In the genomic region with DNA sequence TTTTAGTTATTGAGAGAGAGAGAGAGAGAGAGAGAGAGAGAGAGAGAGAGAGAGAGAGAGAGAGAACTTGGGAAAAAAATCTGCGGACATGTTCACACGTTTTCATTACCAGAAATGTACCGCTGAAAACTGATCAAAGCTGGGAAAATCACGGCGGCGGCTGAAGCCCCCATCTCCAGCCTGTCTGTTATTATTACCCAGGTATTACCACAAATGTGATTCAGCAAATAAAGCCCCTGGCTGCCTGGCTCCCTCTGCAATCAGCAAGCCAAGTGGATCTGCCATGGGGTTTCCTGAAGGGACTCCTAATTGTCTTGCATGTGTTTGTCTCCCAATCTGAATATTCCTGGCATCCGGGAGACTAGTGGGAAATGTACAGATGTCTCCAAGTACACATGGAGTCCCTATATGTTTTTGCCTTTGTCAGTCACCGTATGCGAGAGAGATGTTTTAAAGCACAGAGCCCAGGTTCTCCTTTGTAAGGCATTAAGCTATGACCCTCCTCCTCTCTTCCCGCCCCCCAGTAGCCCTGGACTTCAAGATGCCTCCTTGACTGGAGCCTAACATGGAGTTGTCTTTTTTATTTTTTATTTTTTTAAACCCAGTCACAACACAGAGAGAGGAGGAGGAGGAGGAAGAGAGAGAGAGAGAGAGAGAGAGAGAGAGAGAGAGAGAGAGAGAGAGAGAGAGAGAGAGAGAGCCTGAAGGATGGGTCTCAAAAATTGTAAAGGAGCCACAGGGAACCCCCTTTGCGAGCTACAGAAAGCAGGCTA, we compare ENCODE assay signal across 9 mouse cellular contexts. TPM values are rescaled to one million over a fixed set of nuclear protein-coding genes. Genes with fewer than 3 reads are reported as not detected.
A peak's percentile ranks its signal among the peaks of the same experiment; 100 is the strongest.
DNase-seq lines count a peak whose midpoint lies in the region; ATAC-seq lines count a peak whose summit lies in the region.
"Had no signal": no experiment of that assay in that cellular context is flagged by ENCODE, and none has a peak within 500 bp of the region (broad histone marks: within the 10 kb centered on the region; RNA-seq: fewer than 3 reads in every experiment).

A gene (plus strand): TSS at position 723 of the 773 bp plus-strand sequence.

- peaks cover 19% of the 10 kb centered on the region for H3K27me3 ChIP-seq in midbrain, embryonic 12.5 days

- peak within 1 kb of the TSS; percentile 42 for H3K9ac ChIP-seq in midbrain, embryonic 12.5 days (replicated peaks)

- no peak for DNase-seq in gastrocnemius, adult 18-20 months (ENCODE audit: low spot score)
- no peak for DNase-seq in gastrocnemius, postnatal 14 days
- no peak for DNase-seq in adrenal gland, postnatal 25 days
- DNase-seq in gastrocnemius, postnatal 36 days: no peak
- DNase-seq in spleen, adult 12 weeks (ENCODE audit: low spot score): no peak
- DNase-seq in cerebellum, adult 11 months: no peak
- DNase-seq in lung, postnatal 4 days: no peak
- DNase-seq: thymus, postnatal 25 days had no signal

- peaks cover 51% of the 10 kb centered on the region for H3K4me1 ChIP-seq in midbrain, embryonic 12.5 days

- intact Hi-C loops in gastrocnemius, postnatal 14 days (cut with DNase I; ENCODE audit: low total_unique reads): no loop called here
- intact Hi-C loops in gastrocnemius, postnatal 36 days (cut with DNase I): no loop called here

- no peak for ATAC-seq in midbrain, embryonic 12.5 days (ENCODE audit: low FRiP score, low read depth)

- H3K27ac ChIP-seq in midbrain, embryonic 12.5 days (replicated peaks): peak within 1 kb of the TSS; percentile 82

- 11% methylated on average over 11 of the region's 11 CpGs for WGBS in midbrain, embryonic 12.5 days

- H3K4me2 ChIP-seq in midbrain, embryonic 12.5 days (replicated peaks): peak within 1 kb of the TSS; percentile 55

- no peaks in the 10 kb centered on the region for H3K36me3 ChIP-seq in midbrain, embryonic 12.5 days

- peak within 1 kb of the TSS; percentile 31 for H3K4me3 ChIP-seq in midbrain, embryonic 12.5 days

- H3K9me3 ChIP-seq in midbrain, embryonic 12.5 days: no peaks in the 10 kb centered on the region

RNA-seq across cellular contexts. Expression of the gene that starts here (rescaled TPM):
- total RNA-seq in gastrocnemius, adult 18-20 months (2021): 10 to 100 TPM; 16.8 to 19.0 TPM
- 10 to 100 TPM in 1 of 2 experiments, 1 to 10 TPM in 1; 9.7 to 10.8 TPM for total RNA-seq in gastrocnemius, postnatal 14 days (2021)
- 52.6 and 56.3 TPM in 2 replicates for total RNA-seq in adrenal gland, postnatal 25 days (2021)
- total RNA-seq in gastrocnemius, postnatal 36 days (2021): 10 to 100 TPM; 12.7 to 13.4 TPM
- 48.9 and 52.0 TPM in 2 replicates for polyA plus RNA-seq in midbrain, embryonic 12.5 days (2016; fragmentation: Nextera tagmentation; extraction: Ambion mirVana)
